Mouse (Mus musculus) right cerebral cortex, postnatal 4 days (tissue): ENCODE data around the gene 0610012G03Rik.
A peak's percentile ranks its signal among the peaks of the same experiment; 100 is the strongest.

ENCODE experiments used
- DNase-seq: peaks from one replicate; pipeline ENCODE4 v3.0.0-alpha.2; 2022

0610012G03Rik gene

GRCm38 (mm10) chr16:31932255-31932654 is 16.0 kb downstream of the 0610012G03Rik start:
- DNase-seq, result no peak

- DNase-seq, result no peak
These were observed 17.0 kb downstream of the 0610012G03Rik start for GRCm38 (mm10) chr16:31931330-31931729.

GRCm38 (mm10) chr16:31927412-31927811 is 20.9 kb downstream of the 0610012G03Rik start:
- DNase-seq, result no peak

- no peak for DNase-seq
These were observed 21.6 kb downstream of the 0610012G03Rik start for GRCm38 (mm10) chr16:31926547-31927182.

GRCm38 (mm10) chr16:31926091-31926490 is 22.2 kb downstream of the 0610012G03Rik start:
- no peak for DNase-seq

GRCm38 (mm10) chr16:31924368-31924767 is 23.9 kb downstream of the 0610012G03Rik start:
- DNase-seq, result no peak

GRCm38 (mm10) chr16:31918248-31918724 is 30.0 kb downstream of the 0610012G03Rik start:
- peak; percentile 79 for DNase-seq

- no peak for DNase-seq
These were observed 30.5 kb downstream of the 0610012G03Rik start for GRCm38 (mm10) chr16:31917776-31918175.

- no peak for DNase-seq
These were observed 37.9 kb downstream of the 0610012G03Rik start for GRCm38 (mm10) chr16:31910281-31910847.

- no peak for DNase-seq
These were observed 39.3 kb downstream of the 0610012G03Rik start for GRCm38 (mm10) chr16:31908959-31909358.

GRCm38 (mm10) chr16:31906896-31907295 is 41.4 kb downstream of the 0610012G03Rik start:
- no peak for DNase-seq

- no peak for DNase-seq
These were observed 42.1 kb downstream of the 0610012G03Rik start for GRCm38 (mm10) chr16:31905891-31906825.

- no peak for DNase-seq
These were observed 43.0 kb downstream of the 0610012G03Rik start for GRCm38 (mm10) chr16:31905331-31905730.

- no peak for DNase-seq
These were observed 45.1 kb downstream of the 0610012G03Rik start for GRCm38 (mm10) chr16:31903239-31903638.

- no peak for DNase-seq
These were observed 46.4 kb downstream of the 0610012G03Rik start for GRCm38 (mm10) chr16:31901886-31902285.

- peak; percentile 72 for DNase-seq
These were observed 49.6 kb downstream of the 0610012G03Rik start for GRCm38 (mm10) chr16:31898546-31899326.
